Mouse (Mus musculus) yolk sac, embryonic 10.5 days (tissue): ENCODE results near the gene Krt7.

Experiments used
- DNase-seq: peaks from one replicate; pipeline ENCODE4 v3.0.0-alpha.2; 2017; ENCODE audit warnings: low spot score

Gene Krt7

GRCm38 (mm10) chr15:101410775-101411174 lies at the start of gene Krt7:
Gene Krt7 (plus strand): TSS chr15:101411043.
- peak; percentile 32 for DNase-seq

GRCm38 (mm10) chr15:101362393-101363010 lies 48.3 kb upstream of the Krt7 start:
- DNase-seq: no peak

- DNase-seq: no peak
Observed at GRCm38 (mm10) chr15:101363933-101364332, 46.9 kb upstream of the Krt7 start.

GRCm38 (mm10) chr15:101364425-101364824 lies 46.4 kb upstream of the Krt7 start:
- no peak for DNase-seq

- no peak for DNase-seq
Observed at GRCm38 (mm10) chr15:101364891-101365671, 45.8 kb upstream of the Krt7 start.

- no peak for DNase-seq
Observed at GRCm38 (mm10) chr15:101365721-101366120, 45.1 kb upstream of the Krt7 start.

GRCm38 (mm10) chr15:101366482-101366881 lies 44.4 kb upstream of the Krt7 start:
- DNase-seq: no peak

GRCm38 (mm10) chr15:101366926-101367325 lies 43.9 kb upstream of the Krt7 start:
- no peak for DNase-seq

- DNase-seq: no peak
Observed at GRCm38 (mm10) chr15:101367497-101367896, 43.3 kb upstream of the Krt7 start.

GRCm38 (mm10) chr15:101368015-101368414 lies 42.8 kb upstream of the Krt7 start:
- DNase-seq: no peak

GRCm38 (mm10) chr15:101368502-101369381 lies 42.1 kb upstream of the Krt7 start:
- DNase-seq: no peak

- DNase-seq: no peak
Observed at GRCm38 (mm10) chr15:101369382-101370100, 41.3 kb upstream of the Krt7 start.

- no peak for DNase-seq
Observed at GRCm38 (mm10) chr15:101370101-101370911, 40.5 kb upstream of the Krt7 start, which contains the start of gene Krt80. Gene Krt80 (minus strand): TSS chr15:101370162.

- no peak for DNase-seq
Observed at GRCm38 (mm10) chr15:101371141-101371985, 39.5 kb upstream of the Krt7 start.

- no peak for DNase-seq
Observed at GRCm38 (mm10) chr15:101372131-101372977, 38.5 kb upstream of the Krt7 start.

- DNase-seq: no peak
Observed at GRCm38 (mm10) chr15:101373286-101373898, 37.5 kb upstream of the Krt7 start.

- DNase-seq: no peak
Observed at GRCm38 (mm10) chr15:101374879-101375278, 36.0 kb upstream of the Krt7 start.

GRCm38 (mm10) chr15:101375956-101376775 lies 34.7 kb upstream of the Krt7 start:
- DNase-seq: no peak
